Mouse (Mus musculus) C2C12 (cell line): ENCODE data around the gene Ppp1r11.

Experiments
- CEBPB ChIP-seq: IDR thresholded peaks from one replicate; pipeline ENCODE4 v1.6.1; 2011; ENCODE audit warnings: low read depth, mild to moderate bottlenecking, control low read depth, moderate library complexity
- CTCF ChIP-seq: IDR thresholded peaks from one replicate; pipeline ENCODE4 v1.5.1; 2011; ENCODE audit not compliant: control insufficient read depth, insufficient read depth, insufficient read length
- MAX ChIP-seq: IDR thresholded peaks from one replicate; pipeline ENCODE4 v1.6.1; 2011; ENCODE audit warnings: mild to moderate bottlenecking, control low read depth
- MYOD1 ChIP-seq: IDR thresholded peaks from one replicate; pipeline ENCODE4 v1.6.1; 2011; ENCODE audit warnings: low read depth; ENCODE audit not compliant: control insufficient read depth, insufficient read length

GRCm38 (mm10) chr17:36942391-36942790 is 9.2 kb downstream of the Ppp1r11 start:
- TF ChIP-seq CTCF (no peak), CEBPB (no peak), MYOD1 (no peak), MAX (no peak)
